Mouse (Mus musculus) limb, embryonic 12.5 days (tissue): ENCODE measurements around the gene Lig3. TPM values are rescaled to one million over a fixed set of nuclear protein-coding genes. Genes with fewer than 3 reads are reported as not detected.

Experiments
- ATAC-seq: fragments of 200-750 bp; cut with Nextera tagmentation; 2 replicates; pipeline ENCODE4 v1.8.0; 2017; ENCODE audit warnings: low read depth, moderate TSS enrichment; ENCODE audit not compliant: insufficient number of reproducible peaks, insufficient read depth, low FRiP score, low TSS enrichment
- H3K27ac ChIP-seq: fragments of 300-500 bp; sonication (generic); 2 replicates; pipeline ENCODE4 v1.5.1; 2016; ENCODE audit warnings: mild to moderate bottlenecking, moderate library complexity
- H3K27me3 ChIP-seq: fragments of 300-500 bp; sonication (generic); 2 replicates; pipeline ENCODE4 v1.6.1; 2016; ENCODE audit warnings: mild to moderate bottlenecking, moderate library complexity
- H3K36me3 ChIP-seq: fragments of 300-500 bp; sonication (generic); 2 replicates; pipeline ENCODE4 v1.6.1; 2016; ENCODE audit warnings: mild to moderate bottlenecking, moderate library complexity
- H3K4me1 ChIP-seq: fragments of 300-500 bp; sonication (generic); replicated peaks from 2 replicates; pipeline ENCODE4 v1.6.1; 2016
- H3K4me2 ChIP-seq: fragments of 300-500 bp; sonication (generic); 2 replicates; pipeline ENCODE4 v1.6.1; 2016; ENCODE audit warnings: mild to moderate bottlenecking, moderate library complexity
- H3K4me3 ChIP-seq: fragments of 300-500 bp; sonication (generic); replicated peaks from 2 replicates; pipeline ENCODE4 v1.5.1; 2016; ENCODE audit warnings: mild to moderate bottlenecking
- H3K9ac ChIP-seq: fragments of 300-500 bp; sonication (generic); replicated peaks from 2 replicates; pipeline ENCODE4 v1.6.1; 2016; ENCODE audit warnings: mild to moderate bottlenecking, moderate library complexity
- H3K9me3 ChIP-seq: fragments of 300-500 bp; sonication (generic); 2 replicates; pipeline ENCODE4 v1.6.1; 2016; ENCODE audit warnings: mild to moderate bottlenecking, moderate library complexity
- WGBS: fragments of 180-500 bp; shearing (Covaris S2); methylation state at CpG from one replicate; pipeline ENCODE4 v1.1.7; 2016; 5-methylcytosine and 5-hydroxymethylcytosine counted together
- polyA plus RNA-seq: library from polyadenylated mRNA; unstranded; fragments of >200 nt; fragmentation: Nextera tagmentation; extraction: Ambion mirVana; gene quantifications from 2 replicates; pipeline ENCODE4 v1.2.1, GENCODE M21; 2016

The Lig3 gene
- polyA plus RNA-seq, 1 experiment from 2014 or later, result 48.6 TPM

DNA sequence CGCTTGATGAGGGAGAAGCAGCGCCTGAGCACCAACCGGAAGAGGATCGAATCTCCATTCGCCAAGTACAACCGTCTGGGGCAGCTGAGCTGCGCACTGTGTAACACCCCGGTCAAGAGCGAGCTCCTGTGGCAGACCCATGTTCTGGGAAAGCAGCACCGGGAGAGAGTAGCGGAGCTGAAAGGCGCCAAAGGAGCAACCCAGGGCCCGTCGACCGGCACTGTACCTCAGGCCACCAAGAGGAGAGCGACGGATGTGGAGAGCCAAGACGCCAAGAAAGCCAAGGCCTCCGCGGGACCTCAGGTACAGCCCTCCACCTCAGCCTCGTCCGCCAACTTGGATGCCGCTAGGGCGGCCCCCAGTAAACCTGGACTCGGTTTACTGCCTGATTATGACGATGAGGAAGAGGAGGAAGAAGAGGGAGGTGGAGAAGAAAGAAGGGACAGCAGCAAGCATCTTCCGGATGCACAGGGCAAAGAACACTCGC, 16.4 kb upstream of the Lig3 start:
- Histone ChIP-seq H3K4me1 (peaks cover 21% of the 10 kb centered on the region), H3K9me3 (peaks cover 4% of the 10 kb centered on the region; the same call in 1 of the 2 replicates), H3K27ac (peak overlapping the region; percentile 95), H3K4me2 (peak overlapping the region; percentile 90), H3K4me3 (peak overlapping the region; percentile 94), H3K27me3 (no peaks in the 10 kb centered on the region), H3K36me3 (peaks cover 11% of the 10 kb centered on the region; the same call in 1 of the 2 replicates), H3K9ac (peak overlapping the region; percentile 92)
- peak; percentile 84 for ATAC-seq
- 1% methylated on average over 28 of the region's 28 CpGs for WGBS

DNA sequence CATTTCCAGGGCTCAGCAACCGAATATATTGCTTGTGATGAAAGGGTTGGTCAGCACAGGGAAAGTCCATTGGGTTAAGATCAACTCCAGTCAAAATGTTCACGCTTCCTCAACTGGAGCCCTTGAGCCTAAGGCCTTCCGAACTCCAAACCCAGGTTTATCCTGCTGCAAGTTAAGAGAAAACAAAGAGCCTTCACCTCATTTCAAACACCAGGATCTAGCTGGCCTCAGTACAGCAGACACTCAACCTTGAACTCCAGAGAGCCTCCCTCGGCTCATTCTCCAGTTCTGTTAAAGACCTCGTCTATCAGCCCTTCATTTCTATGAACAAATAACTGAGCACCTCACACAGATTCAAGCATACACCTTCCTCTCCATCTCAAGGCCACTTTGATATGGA, 774 bp upstream of the Lig3 start:
- Histone ChIP-seq H3K36me3 (peaks cover 20% of the 10 kb centered on the region), H3K4me3 (peak overlapping the region; percentile 89), H3K9me3 (no peaks in the 10 kb centered on the region), H3K4me2 (peak overlapping the region; percentile 55), H3K27me3 (no peaks in the 10 kb centered on the region), H3K4me1 (peaks cover 17% of the 10 kb centered on the region), H3K9ac (peak overlapping the region; percentile 96), H3K27ac (no peak overlapping the region)
- WGBS, result 58% methylated on average over 5 of the region's 5 CpGs
- ATAC-seq, result no peak

DNA sequence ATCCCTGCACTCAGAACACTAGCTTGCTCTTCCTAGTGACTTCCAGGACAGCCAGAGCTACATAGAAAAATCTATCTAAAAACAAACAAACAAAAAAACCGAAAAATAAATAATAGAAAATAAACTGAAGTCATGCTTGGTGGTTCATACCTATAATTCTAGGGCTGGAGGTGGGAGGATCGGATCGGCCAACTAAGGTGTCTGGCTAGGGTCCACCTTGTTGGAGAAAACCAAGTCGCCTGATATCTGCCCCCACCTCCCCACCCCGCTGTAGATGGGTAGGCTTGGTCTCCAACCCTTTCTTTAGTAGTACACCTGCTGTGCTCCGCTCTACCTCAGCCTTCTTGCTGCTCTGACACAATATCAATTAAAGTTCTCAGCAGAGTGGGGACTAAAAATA, 1.3 kb downstream of the Lig3 start:
- 45% methylated on average over 6 of the region's 6 CpGs for WGBS
- H3K27ac ChIP-seq, result 0 out of 2 replicates have a peak overlapping the region, but pooled peaks have one; percentile 98
- no peak for ATAC-seq

DNA sequence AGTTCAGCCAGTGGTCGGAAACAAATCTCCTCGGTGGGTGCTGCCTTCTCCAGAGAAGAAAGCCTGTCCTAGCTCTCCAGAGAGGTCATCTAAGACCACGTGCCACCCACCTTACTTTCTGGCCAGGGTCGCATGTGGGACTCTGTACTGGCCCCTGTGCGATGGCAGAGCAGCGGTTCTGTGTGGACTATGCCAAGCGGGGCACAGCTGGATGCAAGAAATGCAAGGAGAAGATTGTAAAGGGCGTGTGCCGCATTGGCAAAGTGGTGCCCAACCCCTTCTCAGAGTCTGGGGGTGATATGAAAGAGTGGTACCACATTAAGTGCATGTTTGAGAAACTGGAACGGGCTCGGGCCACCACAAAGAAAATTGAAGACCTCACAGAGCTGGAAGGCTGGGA, 2.5 kb downstream of the Lig3 start:
- Histone ChIP-seq H3K27me3 (no peaks in the 10 kb centered on the region), H3K9me3 (no peaks in the 10 kb centered on the region), H3K4me1 (peaks cover 17% of the 10 kb centered on the region), H3K9ac (no peak overlapping the region; the same call in 1 of the 2 replicates), H3K4me2 (no peak overlapping the region), H3K4me3 (no peak overlapping the region), H3K27ac (no peak overlapping the region), H3K36me3 (peaks cover 53% of the 10 kb centered on the region)
- WGBS, result 90% methylated on average over 11 of the region's 11 CpGs
- ATAC-seq, result no peak

More for the DNA sequence above, 1.3 kb downstream of the Lig3 start:
- peaks cover 17% of the 10 kb centered on the region for H3K4me1 ChIP-seq
- peaks cover 41% of the 10 kb centered on the region for H3K36me3 ChIP-seq
- H3K4me2 ChIP-seq, result peak overlapping the region; percentile 55
- H3K9me3 ChIP-seq, result no peaks in the 10 kb centered on the region
- H3K27me3 ChIP-seq, result no peaks in the 10 kb centered on the region
- peak overlapping the region; percentile 89 for H3K4me3 ChIP-seq
- peak overlapping the region; percentile 96 for H3K9ac ChIP-seq

DNA sequence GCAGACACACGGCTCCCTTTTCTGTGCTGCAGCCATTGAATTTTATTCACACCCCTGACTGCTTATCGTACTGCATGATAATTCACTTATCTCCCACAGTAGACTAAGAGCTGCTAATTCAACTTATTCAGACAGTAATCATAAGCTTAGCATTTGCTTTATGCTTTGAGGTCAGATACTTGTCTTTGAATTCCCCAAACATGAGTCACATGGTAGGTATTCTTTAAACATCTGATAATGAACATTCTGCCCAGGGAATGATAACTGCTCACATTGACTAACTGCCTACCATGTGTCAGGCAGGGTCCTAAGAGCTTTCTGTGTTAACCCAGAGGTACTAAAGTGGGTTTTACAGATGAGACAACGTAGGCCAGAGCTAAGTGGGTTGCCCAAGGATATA, 25.7 kb downstream of the Lig3 start:
- ATAC-seq, result no peak

GRCm38 (mm10) chr11:82807370-82807769, 26.5 kb downstream of the Lig3 start:
- H3K27me3 ChIP-seq, result no peaks in the 10 kb centered on the region
- WGBS, result 86% methylated on average over 3 of the region's 3 CpGs
- H3K36me3 ChIP-seq, result peaks cover 40% of the 10 kb centered on the region
- H3K4me1 ChIP-seq, result no peaks in the 10 kb centered on the region
- H3K4me2 ChIP-seq, result no peak overlapping the region
- no peak overlapping the region for H3K4me3 ChIP-seq
- no peak for ATAC-seq
- no peak overlapping the region for H3K9ac ChIP-seq
- no peak overlapping the region for H3K27ac ChIP-seq
- no peaks in the 10 kb centered on the region for H3K9me3 ChIP-seq

More for the DNA sequence above, 25.7 kb downstream of the Lig3 start:
- H3K4me2 ChIP-seq, result no peak overlapping the region
- no peaks in the 10 kb centered on the region for H3K27me3 ChIP-seq
- H3K9me3 ChIP-seq, result no peaks in the 10 kb centered on the region
- no peak overlapping the region for H3K9ac ChIP-seq
- no peak overlapping the region for H3K4me3 ChIP-seq
- 90% methylated on average over 3 of the region's 3 CpGs for WGBS
- no peaks in the 10 kb centered on the region for H3K4me1 ChIP-seq
- H3K27ac ChIP-seq, result no peak overlapping the region
- H3K36me3 ChIP-seq, result peaks cover 45% of the 10 kb centered on the region

- no peak overlapping the region for H3K4me3 ChIP-seq
- H3K9me3 ChIP-seq, result no peaks in the 10 kb centered on the region
- no peak overlapping the region for H3K9ac ChIP-seq
- no peaks in the 10 kb centered on the region for H3K27me3 ChIP-seq
- 93% methylated on average over 5 of the region's 5 CpGs for WGBS
- no peak for ATAC-seq
- H3K4me1 ChIP-seq, result no peaks in the 10 kb centered on the region
- H3K27ac ChIP-seq, result no peak overlapping the region
- no peak overlapping the region for H3K4me2 ChIP-seq
- H3K36me3 ChIP-seq, result peaks cover 29% of the 10 kb centered on the region
Measured at GRCm38 (mm10) chr11:82808485-82808884, 27.6 kb downstream of the Lig3 start.

DNA sequence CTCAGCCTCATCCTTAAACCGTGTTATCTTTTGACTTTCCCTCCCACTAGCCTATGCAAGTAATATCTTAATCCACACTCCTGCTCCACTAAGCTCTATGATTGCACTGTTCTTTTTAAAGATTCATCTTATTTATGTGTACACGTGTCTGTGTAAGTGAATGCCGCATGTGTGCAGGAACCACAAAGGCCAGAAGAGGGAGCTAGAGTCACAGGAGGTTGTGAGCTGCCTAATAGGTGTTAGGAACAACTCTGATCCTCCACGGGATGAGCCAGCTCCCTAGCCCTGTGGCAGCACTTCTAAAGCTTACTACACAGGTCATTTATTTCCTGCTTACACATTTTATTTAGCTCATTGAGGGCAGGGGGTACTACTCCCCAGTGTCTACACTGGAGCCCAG, 38.4 kb downstream of the Lig3 start:
- Histone ChIP-seq H3K9me3 (no peaks in the 10 kb centered on the region), H3K4me3 (no peak overlapping the region), H3K9ac (no peak overlapping the region), H3K27me3 (no peaks in the 10 kb centered on the region), H3K36me3 (peaks cover 7% of the 10 kb centered on the region; the same call in 1 of the 2 replicates), H3K27ac (no peak overlapping the region), H3K4me1 (peaks cover 5% of the 10 kb centered on the region; the same call in 1 of the 2 replicates), H3K4me2 (no peak overlapping the region)
- ATAC-seq, result no peak
- 49% methylated on average over 4 of the region's 4 CpGs for WGBS

DNA sequence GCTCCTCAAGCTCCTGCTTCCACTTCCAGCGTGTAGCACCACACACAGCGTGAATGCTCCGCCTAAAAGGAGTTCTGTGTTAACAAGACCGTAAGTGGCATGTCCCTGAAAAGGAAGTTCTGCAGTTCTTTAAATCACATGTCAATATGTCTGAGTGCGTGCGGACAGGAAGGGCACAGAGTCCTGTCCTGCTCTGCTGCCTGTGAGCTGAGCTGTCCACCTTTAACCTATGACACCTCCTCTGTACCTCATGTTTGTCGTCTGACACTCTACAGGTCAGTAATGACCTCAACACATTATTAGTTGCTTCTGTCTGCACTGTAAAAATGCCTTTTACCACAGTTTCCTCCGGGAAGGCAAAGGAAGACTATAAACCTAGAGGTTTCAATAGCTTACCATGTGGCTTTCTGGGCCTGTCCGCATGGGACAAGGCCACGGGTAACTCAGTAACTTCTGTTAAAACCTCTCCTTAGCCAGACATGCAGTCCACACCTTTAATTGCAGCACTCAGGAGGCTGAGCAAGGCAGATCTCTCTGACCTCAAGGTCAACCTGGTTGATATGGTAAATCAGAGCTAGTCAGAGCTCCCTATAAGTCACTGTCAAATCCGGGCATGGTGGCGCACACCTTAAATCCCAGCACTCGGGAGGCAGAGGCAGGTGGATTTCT, 40.0 kb downstream of the Lig3 start:
- Histone ChIP-seq H3K4me2 (no peak overlapping the region), H3K4me3 (no peak overlapping the region), H3K4me1 (peaks cover 5% of the 10 kb centered on the region; the same call in 1 of the 2 replicates), H3K9ac (no peak overlapping the region), H3K27ac (no peak overlapping the region), H3K27me3 (no peaks in the 10 kb centered on the region), H3K9me3 (no peaks in the 10 kb centered on the region), H3K36me3 (peaks cover 7% of the 10 kb centered on the region; the same call in 1 of the 2 replicates)
- no peak for ATAC-seq
- 60% methylated on average over 13 of the region's 13 CpGs for WGBS

- no peak overlapping the region for H3K27ac ChIP-seq
- ATAC-seq, result no peak
- no peaks in the 10 kb centered on the region for H3K36me3 ChIP-seq
- H3K4me1 ChIP-seq, result peaks cover 12% of the 10 kb centered on the region
- H3K27me3 ChIP-seq, result no peaks in the 10 kb centered on the region
- no peaks in the 10 kb centered on the region for H3K9me3 ChIP-seq
- H3K4me2 ChIP-seq, result no peak overlapping the region
- no peak overlapping the region for H3K4me3 ChIP-seq
- H3K9ac ChIP-seq, result no peak overlapping the region
Measured at GRCm38 (mm10) chr11:82826818-82827217, 45.9 kb downstream of the Lig3 start.

DNA sequence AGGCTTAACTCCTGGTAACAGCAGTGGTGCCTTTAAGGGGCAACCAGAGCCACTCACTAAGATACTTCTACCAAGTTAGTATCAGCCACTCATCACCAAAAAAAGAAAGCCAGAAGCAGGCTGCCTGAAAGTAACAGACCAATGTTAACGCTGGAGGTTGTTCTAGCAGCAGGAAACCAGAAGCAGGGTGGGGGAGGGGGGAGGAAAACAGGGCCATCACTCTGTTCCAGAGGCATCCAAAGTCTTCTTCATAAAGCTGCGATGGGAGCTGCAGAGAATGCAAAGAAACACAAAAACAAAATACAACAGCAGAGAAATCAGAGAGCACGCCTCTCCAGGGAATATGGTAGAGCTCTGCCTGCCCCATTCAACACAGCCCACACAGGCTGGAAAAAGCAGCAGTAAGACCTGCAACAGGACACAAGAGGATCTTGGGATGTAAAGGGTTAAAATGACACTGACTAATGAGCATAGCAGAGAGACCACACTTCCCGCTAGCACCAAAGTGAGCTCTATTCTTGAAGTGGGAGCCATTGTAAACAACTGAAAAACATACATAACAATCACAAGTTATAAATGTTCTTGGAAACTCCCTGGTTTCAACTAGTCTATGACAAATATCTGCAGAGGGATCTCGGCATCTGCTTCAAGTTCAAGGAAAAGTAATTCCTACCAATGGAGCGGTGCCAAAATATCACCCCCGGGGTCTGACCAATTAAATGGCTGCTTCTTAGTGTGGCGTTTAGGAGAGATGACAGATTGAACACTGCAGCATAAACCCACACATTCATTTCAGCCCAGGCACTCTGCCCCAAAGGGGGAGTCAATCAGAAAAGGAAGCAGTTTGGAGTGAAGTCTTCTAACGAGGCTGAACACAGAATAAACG, 50.3 kb downstream of the Lig3 start:
- Histone ChIP-seq H3K9ac (no peak overlapping the region; the same call in 1 of the 2 replicates), H3K4me3 (no peak overlapping the region), H3K4me1 (peaks cover 30% of the 10 kb centered on the region), H3K4me2 (peak overlapping the region; percentile 32), H3K36me3 (no peaks in the 10 kb centered on the region), H3K27ac (peak overlapping the region; percentile 29), H3K9me3 (no peaks in the 10 kb centered on the region), H3K27me3 (no peaks in the 10 kb centered on the region)
- whole genome bisulfite sequencing, result 15% methylated on average over 10 of the region's 10 CpGs
- no peak; the same call in 1 of the 2 replicates for ATAC-seq
